Mouse (Mus musculus) kidney, postnatal 14 days (tissue): ENCODE measurements around the gene Ptprm.

Experiments used
- DNase-seq: peaks from one replicate; pipeline ENCODE4 v3.0.0; 2022; ENCODE audit warnings: mixed read lengths

Gene Ptprm

DNA sequence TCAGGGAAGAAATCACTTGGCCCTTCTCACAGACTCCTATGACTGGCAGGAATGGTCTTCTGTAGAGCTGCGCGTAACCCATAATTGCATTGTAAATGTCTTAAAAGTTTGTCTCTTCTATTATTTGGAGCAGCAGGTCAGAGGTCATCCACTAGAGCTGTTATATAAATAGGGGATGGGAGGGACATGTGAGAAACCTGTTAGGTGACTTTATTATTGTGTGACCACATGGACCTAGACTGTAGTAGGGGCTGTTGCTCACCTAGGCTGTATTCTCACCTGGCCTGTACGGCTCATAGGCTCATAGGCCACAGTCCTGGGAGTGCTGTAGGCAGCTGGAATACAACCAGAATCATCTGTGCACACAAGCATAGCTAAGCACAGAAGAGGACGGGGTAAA is 645.5 kb downstream of the Ptprm start:
- no peak for DNase-seq

- DNase-seq: no peak
Observed at GRCm38 (mm10) chr17:66707684-66708083, 646.6 kb downstream of the Ptprm start.

GRCm38 (mm10) chr17:66701358-66702184 is 652.7 kb downstream of the Ptprm start:
- no peak for DNase-seq

DNA sequence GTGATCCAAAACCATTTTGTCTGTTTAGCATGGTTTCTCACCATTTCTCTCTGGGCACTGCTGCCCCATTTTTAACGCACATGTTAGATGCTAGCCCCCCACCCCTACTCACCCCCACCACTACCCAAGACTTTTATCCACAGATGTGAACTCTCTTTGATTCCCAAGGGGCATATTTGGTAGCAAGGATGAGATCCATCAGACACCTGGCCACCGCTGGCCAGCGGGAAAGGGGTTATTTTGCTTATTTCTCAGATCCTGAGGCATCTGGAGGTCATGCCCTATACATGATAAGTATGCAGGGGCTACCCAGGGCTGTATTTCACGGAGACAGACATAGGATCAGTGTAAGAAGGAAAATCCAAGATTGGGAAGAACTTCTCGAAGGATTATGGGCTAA is 654.4 kb downstream of the Ptprm start:
- no peak for DNase-seq

DNA sequence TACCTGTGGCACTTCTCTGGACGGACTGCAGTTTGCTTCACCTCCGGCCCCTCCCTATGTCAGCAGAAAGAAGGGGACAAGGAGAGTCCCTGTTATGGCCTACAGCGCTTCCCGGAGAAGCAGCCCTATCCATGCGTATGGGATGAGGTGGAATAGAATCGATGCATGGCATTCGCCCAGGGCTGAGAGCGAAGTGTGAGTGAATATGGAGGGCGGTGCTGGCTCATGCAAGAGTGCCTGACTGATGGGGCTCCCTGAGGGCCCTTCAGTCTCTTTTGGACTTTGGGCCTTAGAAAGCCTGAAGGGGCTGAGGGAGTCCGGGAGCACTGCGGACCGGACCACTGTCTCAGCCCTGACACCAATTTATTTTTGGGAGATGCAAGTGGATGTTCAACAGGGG is 656.6 kb downstream of the Ptprm start:
- DNase-seq: no peak

- DNase-seq: no peak
Observed at GRCm38 (mm10) chr17:66696531-66697172, 657.6 kb downstream of the Ptprm start.

DNA sequence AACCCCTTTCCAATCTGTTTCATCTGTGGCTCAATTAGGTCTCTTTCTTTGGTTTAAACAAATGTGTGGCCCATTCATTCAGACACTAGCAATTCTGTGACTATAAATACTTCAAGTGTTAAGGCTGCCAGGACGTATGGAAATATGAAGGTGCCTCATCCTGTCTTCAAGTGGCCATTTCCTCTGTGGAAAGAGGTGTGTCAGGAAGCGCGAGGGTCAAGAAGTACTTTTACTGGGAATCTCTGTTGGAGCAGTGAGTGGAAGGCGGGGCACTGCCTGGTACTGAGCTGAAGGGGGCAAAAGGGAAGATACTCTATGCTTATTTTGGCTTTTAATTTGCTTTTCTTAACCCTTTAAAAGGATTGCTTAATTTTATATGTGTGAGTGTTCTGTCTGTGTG is 659.9 kb downstream of the Ptprm start:
- no peak for DNase-seq

DNA sequence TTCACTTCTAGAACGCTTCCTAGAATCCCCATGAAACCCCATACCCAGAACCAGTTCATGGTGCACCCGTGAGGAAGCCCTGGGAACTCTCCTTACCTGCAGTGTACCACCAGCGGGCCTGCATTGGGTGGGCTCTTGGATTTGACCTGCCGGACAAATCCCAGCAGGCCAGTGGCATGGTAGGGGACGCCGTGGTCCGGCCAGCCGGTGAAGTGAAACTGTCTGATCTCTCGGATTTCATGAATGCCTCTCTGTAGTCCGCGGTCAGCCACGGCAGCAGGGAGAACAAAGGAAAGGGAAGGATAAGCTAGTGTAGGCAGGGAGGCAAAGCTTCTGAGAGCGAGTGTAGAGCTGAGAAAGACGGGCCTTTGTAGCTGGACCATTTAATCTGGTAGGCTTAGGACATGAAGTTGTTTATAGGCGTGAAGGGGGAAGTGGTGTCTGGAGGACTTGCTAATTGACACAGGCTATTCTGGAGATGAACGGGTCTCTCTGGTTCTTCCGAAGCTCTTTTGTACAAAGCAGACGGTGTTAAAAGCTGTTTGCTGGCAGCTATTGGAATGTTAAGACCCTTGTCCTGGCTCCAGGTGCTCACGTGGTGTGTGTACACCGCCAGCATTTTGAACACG is 660.5 kb downstream of the Ptprm start:
- no peak for DNase-seq

- no peak for DNase-seq
Observed at GRCm38 (mm10) chr17:66692941-66693675, 661.1 kb downstream of the Ptprm start.

GRCm38 (mm10) chr17:66688179-66688578 is 666.1 kb downstream of the Ptprm start:
- no peak for DNase-seq

- DNase-seq: no peak
Observed at GRCm38 (mm10) chr17:66687543-66687942, 666.7 kb downstream of the Ptprm start.

DNA sequence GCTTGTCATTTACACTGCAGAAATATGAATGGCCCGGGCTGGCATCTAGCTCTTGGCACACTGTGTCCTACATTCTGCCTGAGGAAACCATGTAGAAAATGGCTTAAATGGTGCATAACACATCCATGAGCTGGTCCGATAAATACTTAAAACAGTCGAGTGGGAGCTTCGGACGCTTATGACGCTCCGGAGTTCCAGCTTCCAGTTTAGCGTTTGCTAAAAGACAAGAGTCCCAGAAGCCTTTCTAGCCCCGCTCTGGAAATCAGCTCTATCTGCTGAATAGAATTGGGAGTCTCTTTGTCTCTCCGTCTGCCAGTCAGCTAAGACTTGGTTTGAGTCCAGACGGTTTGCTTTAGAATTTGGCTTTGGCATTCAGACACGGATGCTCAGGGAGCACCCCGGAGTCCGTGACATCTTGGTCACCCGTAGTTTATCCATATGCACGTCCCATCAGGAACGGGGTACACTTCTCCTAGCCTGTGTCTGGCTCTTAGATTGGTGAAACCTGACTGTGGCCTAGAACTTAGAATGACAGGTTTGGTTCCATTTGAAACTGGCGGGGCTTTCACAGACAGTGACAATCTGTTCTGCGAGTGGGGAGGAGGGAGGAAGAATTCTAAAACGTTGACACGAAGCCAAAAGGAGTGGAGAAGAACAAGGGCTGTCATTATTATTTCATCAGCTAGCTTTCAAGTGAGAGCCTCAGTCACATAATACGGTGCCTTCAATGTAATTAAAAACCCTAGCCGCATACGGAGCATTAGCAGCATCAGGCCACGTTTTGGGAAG is 667.4 kb downstream of the Ptprm start:
- DNase-seq: no peak

GRCm38 (mm10) chr17:66683411-66683810 is 670.8 kb downstream of the Ptprm start:
- DNase-seq: no peak

DNA sequence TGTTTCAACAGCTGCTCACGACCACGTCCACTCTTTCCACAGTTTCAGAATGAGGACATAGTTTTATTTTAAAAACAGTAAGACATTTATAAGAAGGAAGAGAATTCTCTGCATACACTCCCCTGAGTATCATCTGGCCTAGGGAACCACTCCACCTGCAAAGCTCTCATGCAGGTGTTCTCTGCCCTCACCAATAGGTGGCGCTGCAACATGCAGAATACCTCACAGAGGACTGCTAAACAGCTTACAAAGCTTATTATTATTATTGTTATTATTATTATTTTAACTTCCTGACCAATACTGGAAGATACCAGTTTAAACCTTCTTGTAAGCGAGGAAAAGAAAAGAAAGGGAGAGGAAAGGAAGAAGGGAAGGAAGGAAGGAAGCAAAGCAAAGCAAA is 673.6 kb downstream of the Ptprm start:
- peak; percentile 53 for DNase-seq

DNA sequence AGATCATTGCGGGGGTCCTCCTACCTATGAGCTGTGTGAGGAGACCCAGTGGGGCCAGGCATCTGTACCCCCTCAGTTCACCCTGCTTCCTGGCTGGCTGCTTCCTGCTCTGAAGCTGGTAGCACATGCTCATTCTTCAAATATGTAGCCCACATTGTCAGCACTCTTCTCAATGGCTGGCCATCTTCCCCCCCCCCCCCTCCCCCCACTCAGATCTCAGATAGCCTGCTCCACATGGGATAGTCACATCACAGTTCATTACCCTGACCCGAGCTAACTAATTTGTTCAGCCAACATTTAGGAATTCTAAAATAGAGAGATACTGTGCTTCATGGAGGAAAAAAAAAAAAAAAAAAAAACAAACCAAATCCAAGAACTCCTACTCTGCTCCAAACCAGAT is 679.6 kb downstream of the Ptprm start:
- DNase-seq: no peak

DNA sequence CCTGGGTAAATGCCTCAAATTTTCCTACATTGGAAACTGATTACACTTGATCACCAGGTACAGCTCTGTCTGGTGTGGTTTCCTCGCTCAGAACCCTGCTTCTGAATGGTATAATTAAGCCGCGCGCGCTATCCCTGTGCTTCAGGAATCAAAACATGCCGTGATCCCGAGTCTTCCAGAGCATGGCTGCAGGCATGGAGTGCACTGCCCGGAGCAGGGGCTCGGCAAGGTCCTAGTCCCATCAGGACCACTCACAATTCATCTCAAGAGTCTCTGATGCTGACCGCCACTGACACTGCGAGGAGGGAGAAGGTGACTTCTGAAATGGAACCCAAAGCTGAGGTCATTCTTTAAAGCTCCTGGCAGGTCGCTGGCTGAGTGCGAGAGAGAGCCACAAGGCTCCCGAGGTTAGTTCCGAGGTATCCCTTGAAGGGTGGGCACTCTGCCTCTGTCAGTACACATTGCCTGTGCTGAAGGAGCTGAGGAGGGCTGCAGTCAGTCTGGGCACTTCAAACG is 682.5 kb downstream of the Ptprm start:
- no peak for DNase-seq

GRCm38 (mm10) chr17:66671287-66671686 is 683.0 kb downstream of the Ptprm start:
- DNase-seq: no peak

GRCm38 (mm10) chr17:66665791-66666190 is 688.5 kb downstream of the Ptprm start:
- no peak for DNase-seq

DNA sequence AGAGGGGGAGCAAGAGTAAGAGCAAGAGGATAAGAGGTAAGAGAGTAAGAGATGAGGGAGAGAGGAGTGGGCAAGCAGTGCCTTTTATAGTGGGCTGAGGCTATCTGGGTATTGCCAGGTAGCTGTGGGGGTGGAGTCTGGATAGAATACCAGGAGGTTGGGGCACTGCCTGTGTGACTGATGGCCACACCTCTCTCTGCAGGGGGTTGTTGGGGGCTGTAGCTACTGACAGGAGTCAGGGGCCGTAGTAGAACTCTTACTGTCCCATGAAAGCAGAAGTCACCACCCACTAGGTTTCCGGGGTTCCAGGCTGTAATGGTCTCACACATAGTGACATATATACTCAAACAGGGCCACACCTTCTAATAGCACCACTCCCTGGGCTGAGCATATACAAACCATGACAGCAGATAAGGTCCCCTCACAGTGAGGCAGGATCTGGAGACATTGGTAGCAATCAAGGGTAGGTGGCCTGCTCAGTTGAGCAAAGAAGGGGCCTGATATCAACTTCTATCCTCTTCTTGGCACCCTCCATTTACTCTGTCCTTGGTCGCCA is 689.0 kb downstream of the Ptprm start:
- DNase-seq: no peak

- DNase-seq: no peak
Observed at GRCm38 (mm10) chr17:66664796-66665195, 689.5 kb downstream of the Ptprm start.

GRCm38 (mm10) chr17:66659242-66659641 is 695.0 kb downstream of the Ptprm start:
- no peak for DNase-seq
